Mouse (Mus musculus) central nervous system, embryonic 11.5 days (tissue): ENCODE measurements around the gene Gng8. TPM values are rescaled to one million over a fixed set of nuclear protein-coding genes. Genes with fewer than 3 reads are reported as not detected.

Source experiments
- polyA plus RNA-seq: library from polyadenylated mRNA; depleted of rRNA; stranded (reverse); fragments of >200 nt; gene quantifications from 2 replicates; pipeline ENCODE4 v1.2.3, GENCODE M21; 2012; rRNA removed

Gene Gng8
- polyA plus RNA-seq = 33.1 and 38.4 TPM in 2 replicates

DNA sequence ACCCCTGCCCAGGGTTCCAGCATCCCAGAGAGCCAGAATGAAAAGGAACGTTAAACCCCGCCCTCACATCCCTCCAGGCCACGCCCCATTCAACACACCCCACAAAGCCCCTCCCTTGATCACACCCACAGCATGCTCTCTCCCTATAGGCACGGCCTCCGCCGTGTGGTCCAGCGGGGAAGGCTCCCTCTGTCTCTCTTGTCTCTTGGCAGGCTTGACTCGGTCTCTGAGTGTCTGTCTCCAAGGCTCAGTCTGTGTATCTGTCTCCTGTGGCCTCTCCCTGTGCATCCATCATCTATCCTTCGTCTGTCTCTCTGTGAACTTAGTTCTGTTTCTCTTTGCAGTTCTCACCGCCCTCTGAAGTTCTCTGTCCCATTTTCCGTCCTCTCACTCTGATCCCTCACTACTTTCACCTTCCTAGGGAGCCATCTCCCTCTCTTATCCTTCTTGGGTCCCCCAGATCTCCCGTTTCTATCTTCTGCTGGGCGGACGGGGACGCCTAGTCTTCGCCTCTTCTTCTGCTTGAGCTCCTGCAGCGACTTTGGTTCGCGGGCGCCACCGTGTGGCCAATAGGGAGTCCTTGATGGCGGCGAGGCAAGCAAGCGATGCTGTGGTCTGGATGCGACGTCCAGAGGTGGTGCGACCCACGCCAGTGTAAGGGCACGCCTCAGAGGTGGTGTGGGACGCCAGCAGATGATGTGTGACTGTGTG lies at the start of gene Gng8:
Gene Gng8, plus strand, starts transcription at position 146 of the 711 bp plus-strand sequence.

DNA sequence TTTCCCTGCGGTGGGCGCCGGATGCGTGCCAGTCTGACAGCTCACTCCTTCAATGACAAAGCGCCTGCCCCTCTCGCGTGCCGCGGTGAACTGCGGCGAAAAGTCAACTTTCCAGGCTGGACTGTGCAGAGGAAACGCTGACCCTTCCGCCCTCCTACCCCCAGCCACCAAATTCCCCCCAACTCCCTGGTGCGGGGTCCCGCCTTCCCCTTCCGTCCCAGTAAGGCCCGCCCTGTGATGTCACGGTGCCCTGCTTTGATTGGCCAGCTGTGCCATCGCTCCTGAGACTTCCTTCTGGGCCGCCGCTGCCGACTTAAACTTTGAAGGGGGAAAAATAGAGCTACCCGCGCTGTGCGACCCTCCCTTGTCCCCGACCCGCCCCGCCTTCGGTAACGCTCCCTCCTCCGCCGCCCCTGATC lies 48.9 kb upstream of the Gng8 start, which contains the start of gene Prkd2:
Gene Prkd2, plus strand, starts transcription at position 258 of the 419 bp plus-strand sequence.

DNA sequence AGATGAGACGGTGACA lies 16.5 kb upstream of the Gng8 start, which contains the start of gene Dact3:
Gene Dact3, plus strand, starts transcription at position 8 of the 16 bp plus-strand sequence.

DNA sequence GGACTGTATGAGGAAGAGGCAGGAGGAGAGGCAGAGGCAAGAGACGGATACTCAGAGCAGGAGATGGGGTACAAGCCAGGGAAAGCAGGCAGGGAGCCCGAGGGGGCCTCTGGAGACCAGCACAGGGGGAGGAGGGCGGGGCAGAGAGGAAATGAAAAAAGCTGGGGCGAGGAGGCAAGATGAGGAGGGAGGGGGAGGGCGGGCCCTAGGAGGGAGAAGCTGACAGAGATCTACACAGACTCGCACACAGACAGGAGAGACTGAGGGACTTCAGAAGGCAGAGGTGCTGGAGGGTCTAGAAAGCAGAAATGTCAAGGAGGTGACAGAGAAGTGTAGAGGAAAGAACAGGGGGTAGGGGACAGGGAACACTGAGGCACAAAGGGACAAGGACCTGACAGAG lies 14.7 kb downstream of the Gng8 start, which contains the start of gene Ptgir:
Gene Ptgir, plus strand, starts transcription at position 210 of the 400 bp plus-strand sequence.

DNA sequence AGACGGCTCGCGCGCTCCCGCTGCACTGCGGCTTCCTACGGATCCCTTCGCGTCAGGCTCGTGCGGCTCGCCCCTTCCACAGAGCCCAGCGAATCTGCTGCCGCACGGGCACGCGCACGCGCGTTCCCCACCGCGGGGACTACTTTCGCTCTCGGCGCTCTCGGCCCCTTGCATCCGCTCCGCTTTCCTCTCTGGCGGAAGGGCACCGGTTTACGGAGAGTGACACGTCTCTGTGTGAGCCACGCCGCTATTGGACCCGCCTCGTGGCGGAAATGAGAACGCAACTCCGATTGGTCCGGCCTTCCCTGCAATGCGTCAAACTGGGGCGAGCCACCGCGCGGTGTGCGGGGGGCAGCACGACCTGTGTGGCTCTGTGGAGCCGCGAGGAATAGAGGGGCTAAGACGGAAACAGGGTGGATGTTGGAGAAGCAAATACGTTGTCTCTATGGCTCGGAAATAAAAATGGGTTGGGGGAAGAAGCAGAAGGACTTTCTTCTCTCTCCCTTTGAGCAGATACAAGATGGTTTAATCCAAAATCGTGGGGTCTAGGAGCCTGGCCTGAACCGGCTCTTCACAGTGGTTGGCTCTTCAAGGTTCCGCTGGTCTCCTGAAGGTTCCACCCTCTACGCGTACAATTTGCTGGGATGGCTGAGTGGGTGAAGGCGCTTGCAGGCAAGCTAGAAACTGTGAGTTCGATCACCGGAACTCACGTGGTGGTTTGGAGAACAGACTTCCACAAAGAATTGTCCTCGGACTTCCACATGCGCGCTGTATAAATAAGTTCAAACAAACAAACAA lies 32.6 kb downstream of the Gng8 start, which contains the start of gene Calm3:
Gene Calm3, minus strand, starts transcription at position 78 of the 798 bp plus-strand sequence.

DNA sequence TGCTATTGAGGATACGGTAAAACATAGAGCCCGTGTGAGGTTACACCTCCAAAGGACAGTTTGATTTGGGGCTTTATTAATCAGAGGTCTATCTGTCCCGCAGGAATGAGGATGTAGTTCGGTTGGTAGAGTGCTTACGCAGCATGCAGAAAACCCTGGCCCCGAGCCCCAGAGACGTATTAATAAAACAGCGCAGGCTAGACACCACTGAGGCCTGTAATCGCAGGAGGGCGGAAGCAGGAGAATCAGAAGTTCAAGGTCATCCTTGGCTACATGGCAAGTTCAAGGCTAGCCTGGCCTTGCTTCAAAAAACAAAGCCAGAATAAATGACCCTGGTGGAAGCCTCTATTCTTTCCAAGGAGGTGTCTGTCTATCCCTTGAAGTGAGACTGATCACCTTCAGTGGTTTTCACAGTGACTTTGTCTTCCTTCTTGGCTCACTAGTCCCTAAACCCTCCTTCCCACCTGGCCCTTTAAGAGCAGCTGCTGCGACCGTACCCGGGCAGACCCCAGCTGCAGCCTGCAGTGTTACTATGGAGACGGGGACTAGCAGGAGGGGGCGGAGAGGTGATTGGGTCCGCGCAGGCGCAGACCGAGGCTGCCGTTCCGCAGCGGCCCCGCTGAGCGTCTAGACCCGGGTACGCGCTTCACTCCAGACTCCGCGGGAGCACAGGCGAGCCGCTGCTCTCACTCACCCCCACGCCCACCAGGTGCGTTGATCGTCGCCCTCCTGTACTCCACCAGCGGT lies 52.6 kb downstream of the Gng8 start, which contains the start of gene Pnmal2:
Gene Pnmal2, plus strand, starts transcription at position 622 of the 747 bp plus-strand sequence.

Other genes starting within 250 kb of the Gng8 start
- gene Ceacam15, start 216.1 kb upstream of the Gng8 start, polyA plus RNA-seq = not detected in 2 replicates
- not detected in 2 replicates for gene Ceacam9, start 169.9 kb upstream of the Gng8 start, polyA plus RNA-seq
- gene Ap2s1, start 153.4 kb upstream of the Gng8 start, polyA plus RNA-seq = 256 and 284 TPM in 2 replicates
- gene Slc1a5, start 110.4 kb upstream of the Gng8 start, polyA plus RNA-seq = 61.6 and 64.9 TPM in 2 replicates
- 177 and 182 TPM in 2 replicates for gene Strn4, start 75.9 kb upstream of the Gng8 start, polyA plus RNA-seq
- gene Fkrp, start 75.1 kb upstream of the Gng8 start, polyA plus RNA-seq = 29.3 and 35.3 TPM in 2 replicates
- gene Prkd2, start 48.9 kb upstream of the Gng8 start, polyA plus RNA-seq = 17.6 and 18.1 TPM in 2 replicates
- 40.8 and 52.2 TPM in 2 replicates for gene Dact3, start 16.5 kb upstream of the Gng8 start, polyA plus RNA-seq
- 0.94 and 1.0 TPM in 2 replicates for gene Ptgir, start 14.7 kb downstream of the Gng8 start, polyA plus RNA-seq
- 330 and 348 TPM in 2 replicates for gene Calm3, start 32.3 kb downstream of the Gng8 start, polyA plus RNA-seq
- 10.3 and 15.8 TPM in 2 replicates for gene Pnmal2, start 52.9 kb downstream of the Gng8 start, polyA plus RNA-seq
- 7.1 and 14.8 TPM in 2 replicates for gene Pnmal1, start 67.9 kb downstream of the Gng8 start, polyA plus RNA-seq
- 3.1 and 4.9 TPM in 2 replicates for gene Gm42372, start 91.3 kb downstream of the Gng8 start, polyA plus RNA-seq
- 16.4 and 22.4 TPM in 2 replicates for gene Ccdc8, start 100.9 kb downstream of the Gng8 start, polyA plus RNA-seq
- 128 and 142 TPM in 2 replicates for gene Ppp5c, start 136.1 kb downstream of the Gng8 start, polyA plus RNA-seq
- 5.5 and 10.6 TPM in 2 replicates for gene Hif3a, start 170.6 kb downstream of the Gng8 start, polyA plus RNA-seq
- 0.18 and 0.27 TPM in 2 replicates for gene Psg16, start 182.3 kb downstream of the Gng8 start, polyA plus RNA-seq